Mouse (Mus musculus) erythroblast, adult 5-6 weeks (primary cell): ENCODE data around the gene Sik2. TPM values are rescaled to one million over a fixed set of nuclear protein-coding genes. Genes with fewer than 3 reads are reported as not detected.
A peak's percentile ranks its signal among the peaks of the same experiment; 100 is the strongest.

Source experiments
- ATAC-seq: replicated peaks from 2 replicates; pipeline ENCODE4 v1.8.0; 2016; ENCODE audit warnings: moderate number of reproducible peaks, mild to moderate bottlenecking, moderate TSS enrichment, inconsistent platforms; ENCODE audit not compliant: poor library complexity, low FRiP score, severe bottlenecking
- total RNA-seq, 2 experiments: library from RNA; stranded (forward) in 1 of 2; stranded (reverse) in 1 of 2; fragments of 150-400 nt in 1 of 2; fragments of 200-764, 138-1000 nt in 1 of 2; gene quantifications; 2 replicates each; pipeline versions ENCODE4 v1.2.3 to v1.2.4; 2015 to 2017; ENCODE audit warnings: low replicate concordance in 2 of 2

Gene Sik2
- total RNA-seq, 2 experiments from 2014 or later = 53.6 to 60.9 TPM

DNA sequence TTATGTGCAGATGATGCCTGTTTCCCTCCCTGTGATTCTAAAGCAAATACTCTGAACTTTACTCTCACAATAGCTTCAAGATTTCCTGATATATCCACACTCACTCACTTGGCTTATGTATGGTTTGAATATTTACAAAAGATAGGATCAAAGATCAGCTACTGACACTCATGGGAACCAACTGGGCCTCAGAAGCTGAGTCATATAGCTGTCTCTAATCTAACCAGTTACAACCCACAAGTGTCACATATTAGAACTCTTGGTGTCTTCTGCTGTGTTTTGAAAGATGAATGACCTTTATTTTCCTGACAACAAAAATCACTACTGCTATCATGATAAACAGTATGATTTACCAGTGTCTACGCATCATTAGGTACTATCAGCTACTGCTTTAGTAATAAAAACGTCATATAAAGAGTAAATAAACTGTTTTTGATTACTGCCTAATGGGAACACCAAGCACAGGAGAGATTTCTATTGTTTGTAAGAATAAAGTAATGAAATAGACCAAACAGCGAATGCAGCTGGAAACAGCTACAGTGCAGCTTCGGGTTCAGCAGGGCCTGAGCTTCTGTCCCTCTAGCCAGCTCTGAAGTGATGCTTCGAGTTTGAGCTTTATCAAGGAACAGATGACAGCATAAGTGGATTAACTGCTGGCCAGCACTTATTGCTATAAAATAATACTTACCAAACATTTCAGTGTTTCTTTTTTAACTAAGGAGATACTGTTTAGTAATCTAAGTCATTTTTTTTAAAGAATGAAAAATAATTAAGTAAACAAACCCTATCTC is 86.3 kb downstream of the Sik2 start:
- ATAC-seq = 0 out of 2 replicates have a peak, but pooled peaks have one; percentile 42

DNA sequence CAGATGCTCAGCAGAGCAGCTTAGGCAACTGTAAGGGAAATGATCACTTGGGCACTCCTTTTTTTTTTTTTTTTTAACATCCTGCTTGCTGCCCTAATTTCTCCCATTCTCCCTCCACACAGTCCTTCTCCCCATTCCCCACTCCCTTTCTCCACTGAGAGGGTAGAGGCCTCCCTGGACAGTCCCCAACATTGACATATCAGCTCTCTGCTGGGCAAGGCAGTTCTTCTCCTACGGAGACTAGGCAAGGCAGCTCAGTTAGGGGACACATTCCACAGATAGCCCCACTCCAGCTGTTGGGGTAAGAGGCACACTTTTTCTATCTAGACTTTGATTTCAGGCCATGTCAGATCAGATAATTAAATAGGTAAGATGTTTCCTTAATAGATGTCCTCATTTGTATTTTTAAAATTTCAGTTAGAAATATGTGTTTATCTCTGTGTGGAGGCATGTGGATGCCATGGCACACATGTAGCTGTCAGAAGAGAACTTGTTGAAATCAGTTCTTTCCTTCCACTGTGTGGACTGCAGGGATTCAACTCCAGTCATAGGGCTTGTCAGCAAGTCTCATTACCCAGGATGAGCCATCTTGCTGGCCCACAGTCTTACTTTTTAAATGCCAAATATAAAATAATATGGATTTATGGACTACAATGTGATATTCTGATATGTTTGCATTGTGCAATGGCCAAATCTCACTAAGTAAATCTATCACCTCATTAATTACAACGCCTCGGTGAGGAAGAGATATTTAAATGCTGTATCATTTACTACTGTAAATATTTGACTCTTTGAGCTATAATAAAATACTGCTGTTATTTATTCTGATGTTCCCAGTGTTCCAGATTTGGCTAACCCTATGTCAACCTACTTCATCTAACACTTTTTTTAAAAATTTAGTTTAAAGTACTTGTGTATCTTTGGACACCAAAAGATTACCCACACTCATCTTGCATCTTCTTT is 87.7 kb downstream of the Sik2 start:
- ATAC-seq = no peak

DNA sequence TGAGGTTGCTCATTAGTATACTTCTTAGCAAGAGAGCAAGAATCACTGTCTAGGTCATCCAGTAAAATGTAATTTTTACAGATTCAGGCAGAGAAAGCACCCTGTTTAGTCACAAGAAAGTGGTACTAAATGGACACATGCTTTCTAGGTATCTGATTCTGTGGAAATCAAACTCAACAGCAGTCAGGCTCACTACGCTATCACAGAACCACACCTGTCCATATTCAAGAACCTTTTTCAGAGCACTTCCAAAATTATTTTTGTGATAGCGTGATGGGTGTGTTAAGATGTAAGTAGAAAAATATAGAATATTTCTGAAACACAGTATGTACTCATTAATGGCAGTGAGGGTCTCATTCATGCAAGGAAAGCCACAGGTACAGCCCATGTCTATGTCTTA is 89.3 kb downstream of the Sik2 start:
- ATAC-seq = 0 out of 2 replicates have a peak, but pooled peaks have one; percentile 45

DNA sequence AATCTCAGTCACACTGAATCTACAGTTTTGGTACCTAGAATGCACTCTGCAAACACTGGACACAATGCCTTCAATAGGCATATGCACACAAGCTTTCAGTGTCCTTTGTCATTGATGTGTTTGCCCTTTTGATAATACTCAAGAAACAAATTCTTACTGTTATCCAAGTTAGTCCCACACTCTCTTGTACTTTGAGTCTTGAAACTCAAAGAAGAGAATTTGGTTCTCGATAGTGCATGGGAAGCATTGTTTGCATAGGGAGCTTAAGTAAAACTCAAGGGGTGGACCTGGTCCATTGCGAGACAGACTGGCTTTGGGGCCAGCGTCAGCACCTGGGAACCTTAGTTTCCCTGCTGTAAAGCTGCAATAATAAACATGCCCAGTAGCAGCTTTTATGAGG is 90.7 kb downstream of the Sik2 start:
- ATAC-seq = no peak

DNA sequence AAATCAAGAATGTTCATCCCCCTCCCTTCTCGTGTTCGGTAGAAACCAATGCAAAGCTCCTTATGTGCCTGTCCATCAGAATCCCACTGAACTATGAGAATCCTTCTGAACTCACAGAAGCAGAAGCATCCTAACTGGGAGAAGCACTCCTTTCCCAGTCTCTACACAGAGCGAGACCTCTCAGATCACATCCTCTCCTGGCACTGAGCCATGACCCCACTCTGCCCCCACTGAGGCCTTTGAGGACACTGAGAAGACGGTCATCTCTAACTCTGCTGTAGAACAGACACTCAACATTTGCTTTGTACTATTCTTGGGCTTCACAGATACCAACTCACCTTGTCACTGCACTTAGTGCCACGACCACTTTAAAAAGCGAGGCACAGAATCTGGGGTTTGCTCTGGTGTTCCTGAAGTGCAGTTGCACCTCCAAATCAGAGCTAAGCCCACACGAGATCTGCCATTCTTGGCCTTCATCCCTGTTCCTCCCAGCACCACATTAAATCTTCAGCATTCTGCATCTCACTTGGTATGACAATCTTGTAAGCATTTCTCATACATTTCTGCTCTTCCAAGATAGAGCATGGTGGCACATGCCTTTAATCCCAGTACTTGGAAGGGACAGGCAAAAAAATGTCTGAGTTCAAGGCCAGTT is 96.9 kb downstream of the Sik2 start:
- no peak for ATAC-seq

DNA sequence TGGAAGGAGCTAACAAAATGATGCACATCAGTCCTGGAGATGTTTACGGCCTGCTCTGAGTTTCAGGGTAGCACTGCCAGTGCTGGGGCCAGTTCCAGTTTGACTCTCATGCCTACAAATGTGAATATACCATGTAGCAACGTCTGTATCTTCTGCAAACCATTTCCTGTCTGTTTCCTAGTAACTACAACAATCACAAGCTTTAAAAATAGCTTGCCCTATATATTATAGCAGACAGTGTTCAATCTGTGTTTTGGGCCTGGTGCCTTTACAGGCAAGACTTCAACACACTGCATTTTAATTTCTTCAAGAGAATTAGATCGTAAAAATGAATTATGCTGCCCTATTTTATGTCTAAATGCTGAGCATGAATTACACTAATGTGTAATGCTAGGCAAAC is 103.6 kb downstream of the Sik2 start:
- ATAC-seq = no peak

DNA sequence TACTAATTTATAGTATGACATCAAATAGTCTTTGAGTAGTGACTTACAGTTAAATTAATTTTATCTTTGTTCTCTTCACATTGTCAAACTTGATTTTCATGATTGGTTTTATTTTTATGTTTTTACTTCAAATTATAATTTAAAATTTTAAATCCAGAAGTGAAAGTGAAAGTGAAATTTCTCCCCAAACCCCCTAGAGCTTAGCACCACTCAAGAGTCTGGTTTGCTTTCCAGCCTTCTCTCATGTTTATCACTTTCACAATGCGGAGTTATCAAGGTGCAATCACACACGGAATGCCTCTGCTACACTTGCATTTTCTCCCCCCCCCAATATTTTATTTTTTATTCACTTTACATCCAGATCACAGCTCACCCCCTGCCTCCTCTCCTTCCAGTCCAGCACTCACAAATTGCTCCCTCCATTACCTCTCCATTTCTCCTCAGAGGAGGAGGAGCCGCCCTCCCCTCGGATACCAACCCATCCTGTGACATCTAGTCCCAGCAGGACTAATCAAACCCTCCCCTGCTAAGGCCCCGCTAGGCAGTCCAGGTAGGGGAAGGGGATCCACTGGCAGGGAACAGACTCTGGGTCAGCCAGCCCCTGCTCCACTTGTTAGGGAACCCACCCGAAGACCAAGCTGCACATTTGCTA is 104.6 kb downstream of the Sik2 start:
- no peak for ATAC-seq

DNA sequence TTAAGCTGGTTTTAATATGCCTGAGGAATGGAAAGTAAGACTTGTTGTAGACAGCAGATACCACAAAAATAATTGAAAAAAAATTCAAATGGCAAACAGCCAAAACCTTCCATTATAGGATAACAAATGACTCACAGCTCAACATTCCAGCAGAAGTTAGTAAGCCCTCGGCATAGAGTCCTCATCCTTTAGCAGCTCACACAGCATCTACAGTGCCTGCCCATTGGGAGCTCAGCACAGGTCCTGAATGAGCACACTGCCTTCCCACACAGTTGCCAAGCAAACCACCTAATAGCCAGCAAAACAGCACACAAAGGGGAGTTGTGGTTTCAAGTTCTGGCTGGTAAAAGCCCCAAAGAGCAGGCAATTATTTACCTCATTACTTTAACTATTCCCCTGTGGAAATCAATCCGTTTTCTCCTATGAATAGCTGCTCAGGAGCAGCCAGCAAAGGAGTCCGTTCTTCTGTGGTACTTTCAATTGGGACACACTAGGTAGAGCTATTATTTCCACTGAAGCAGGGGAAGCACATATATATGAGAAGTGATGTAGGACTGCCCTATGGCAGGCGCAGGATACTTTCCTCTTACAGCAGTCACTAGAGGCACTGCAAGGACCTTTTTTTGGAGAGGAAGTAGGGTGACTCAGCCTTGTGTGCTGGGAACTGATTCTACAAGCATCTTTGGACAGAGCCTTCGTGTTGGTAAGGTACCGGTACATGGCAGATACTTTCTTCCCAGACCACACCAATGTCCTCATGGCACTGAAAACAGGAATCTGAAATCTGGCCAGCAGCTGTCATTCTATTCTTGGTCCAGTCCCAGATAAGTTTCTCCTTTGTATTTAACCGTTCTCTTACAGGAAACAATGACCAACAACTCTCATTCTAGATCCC is 108.6 kb downstream of the Sik2 start:
- no peak for ATAC-seq

DNA sequence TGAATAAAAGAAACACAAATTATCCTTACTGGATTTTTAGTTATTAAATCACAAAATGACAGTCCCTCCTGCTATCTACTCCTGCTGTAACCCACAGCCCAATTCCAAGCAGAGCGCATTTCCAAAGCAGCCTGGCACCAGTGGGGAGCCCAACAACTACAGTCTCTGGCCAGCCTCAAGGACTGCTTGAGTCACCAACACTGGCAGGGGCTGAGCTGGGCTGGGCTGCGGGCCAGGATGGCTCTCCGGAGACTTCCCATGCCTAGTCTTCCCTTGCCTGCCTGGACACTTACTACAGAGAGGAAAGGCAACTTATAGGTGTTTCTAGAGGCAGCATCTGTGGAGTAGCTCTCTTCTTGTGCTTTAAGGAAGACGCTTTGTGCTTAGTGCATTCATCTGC is 115.2 kb downstream of the Sik2 start:
- ATAC-seq = no peak

DNA sequence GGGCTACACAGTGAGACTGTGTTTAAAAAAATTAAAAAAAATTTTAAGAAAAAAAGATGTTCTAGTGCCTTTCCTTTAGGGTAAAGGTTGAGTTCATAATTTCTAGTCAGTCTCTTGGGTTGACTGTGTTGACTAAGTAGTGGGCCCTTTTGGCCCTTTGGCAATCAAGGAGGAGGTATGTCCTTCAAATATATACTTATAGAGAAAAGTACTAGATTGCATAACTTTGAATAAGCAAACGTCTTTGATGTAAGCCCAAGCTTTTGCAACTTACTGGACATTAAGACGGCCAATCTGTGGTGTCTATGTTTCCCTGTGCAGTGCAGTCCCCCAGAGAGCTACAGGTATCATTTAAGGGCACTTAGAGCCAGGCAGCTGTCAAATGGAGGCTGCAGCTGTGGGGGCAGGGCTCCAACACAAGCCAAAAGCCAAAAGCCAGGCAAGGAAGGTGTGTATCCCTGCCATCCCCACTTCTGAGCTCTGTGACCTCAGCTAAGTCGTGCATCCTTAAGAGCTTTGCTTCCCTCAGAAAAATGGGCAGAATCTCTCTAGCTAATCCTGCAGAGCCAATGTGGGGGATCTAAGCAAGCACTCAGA is 118.3 kb downstream of the Sik2 start:
- no peak for ATAC-seq

DNA sequence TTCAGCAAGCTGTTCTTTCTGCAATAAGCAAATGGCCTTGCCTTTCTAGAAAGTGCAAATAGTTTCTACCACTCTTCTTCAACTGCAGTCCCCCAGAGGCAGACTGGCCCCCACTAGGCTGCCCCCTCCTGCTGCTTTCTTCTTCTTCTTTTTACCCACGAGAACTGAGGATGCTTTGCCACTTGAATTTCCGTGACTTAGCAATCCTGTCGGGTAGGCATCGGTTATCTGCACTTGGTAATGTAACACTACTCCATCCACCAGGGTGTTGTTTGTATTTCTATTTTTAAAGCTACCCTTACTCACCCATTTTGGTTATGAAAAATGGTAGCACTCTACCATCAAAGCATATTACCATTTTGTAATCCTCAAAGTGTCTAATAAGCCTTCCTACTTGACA is 118.9 kb downstream of the Sik2 start:
- ATAC-seq = no peak

DNA sequence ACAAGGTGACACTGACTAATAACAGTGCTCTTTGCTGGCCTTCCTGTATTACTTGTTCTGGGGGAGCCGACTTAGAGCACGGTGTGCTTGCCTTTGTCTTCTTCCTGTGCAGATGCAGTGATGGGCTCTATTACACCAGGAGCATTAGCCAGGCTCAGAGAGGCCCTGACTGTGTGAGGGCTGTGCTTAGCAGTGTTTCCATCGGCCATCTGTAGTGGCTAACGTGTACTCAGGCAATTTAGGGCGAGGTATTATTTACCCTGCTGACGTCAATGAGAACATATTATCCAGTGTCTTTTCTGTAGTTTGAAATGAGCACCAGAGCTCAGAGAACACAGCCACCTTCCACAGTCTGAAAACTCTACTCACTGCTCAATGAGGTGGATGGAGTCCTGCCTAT is 119.7 kb downstream of the Sik2 start:
- no peak for ATAC-seq

DNA sequence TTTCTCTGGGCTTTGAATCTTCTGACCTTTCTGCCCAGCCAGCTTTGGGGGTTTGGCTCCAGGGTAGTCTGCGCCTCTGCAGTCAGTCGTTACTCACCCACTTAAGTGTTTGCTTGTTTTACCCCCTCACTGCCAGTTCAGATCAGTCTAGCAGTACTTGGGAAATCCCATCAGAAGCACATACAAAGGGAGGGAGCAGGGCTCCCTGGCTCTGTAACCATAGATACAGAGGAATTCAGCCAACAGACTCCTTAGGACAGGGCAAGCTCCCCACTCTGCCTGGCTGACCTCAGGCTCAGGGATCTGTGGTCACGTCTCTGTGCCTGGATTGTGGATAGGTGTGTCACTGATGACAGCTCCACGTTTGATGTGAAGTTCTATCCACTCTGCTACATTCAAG is 121.5 kb downstream of the Sik2 start:
- ATAC-seq = no peak

DNA sequence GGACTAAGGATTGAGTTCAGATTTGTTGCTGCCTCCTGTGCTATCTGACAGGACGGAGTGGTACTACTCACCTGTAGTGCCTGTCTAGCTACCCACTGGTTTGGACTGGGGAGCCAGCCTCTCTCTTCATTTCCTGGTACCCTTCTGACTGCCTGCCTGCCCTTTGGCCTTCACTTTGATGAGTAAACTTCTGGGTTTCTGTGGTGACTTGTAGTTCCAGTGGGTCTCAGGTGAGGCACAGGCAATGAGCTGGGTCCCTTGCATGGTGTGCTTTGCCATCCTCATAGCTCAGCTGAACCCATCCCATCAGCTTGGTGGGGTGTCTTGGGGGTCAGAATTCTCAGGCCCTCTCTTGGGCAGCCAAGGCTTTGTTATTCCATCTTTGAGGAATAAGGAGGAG is 122.0 kb downstream of the Sik2 start:
- no peak for ATAC-seq

DNA sequence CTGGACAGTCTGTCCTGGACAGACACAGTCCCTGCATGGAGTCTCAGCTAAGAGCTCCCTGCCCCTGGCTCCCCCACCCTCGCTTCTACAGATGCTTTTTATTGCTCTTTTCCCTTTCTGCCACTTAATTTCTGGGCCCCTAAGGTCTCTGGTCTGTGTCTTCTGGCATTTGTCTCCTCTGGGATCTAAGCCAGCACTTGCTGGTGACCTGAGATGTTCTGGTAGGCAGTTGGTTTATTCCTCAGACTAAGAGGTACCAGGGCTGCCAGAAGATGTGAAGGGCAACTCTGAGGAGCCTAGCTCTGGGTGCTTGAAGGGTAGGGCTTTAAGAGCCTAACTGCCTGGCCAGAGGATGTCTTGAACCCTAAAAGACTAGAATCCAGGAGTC is 123.3 kb downstream of the Sik2 start:
- 0 out of 2 replicates have a peak, but pooled peaks have one; percentile 31 for ATAC-seq

DNA sequence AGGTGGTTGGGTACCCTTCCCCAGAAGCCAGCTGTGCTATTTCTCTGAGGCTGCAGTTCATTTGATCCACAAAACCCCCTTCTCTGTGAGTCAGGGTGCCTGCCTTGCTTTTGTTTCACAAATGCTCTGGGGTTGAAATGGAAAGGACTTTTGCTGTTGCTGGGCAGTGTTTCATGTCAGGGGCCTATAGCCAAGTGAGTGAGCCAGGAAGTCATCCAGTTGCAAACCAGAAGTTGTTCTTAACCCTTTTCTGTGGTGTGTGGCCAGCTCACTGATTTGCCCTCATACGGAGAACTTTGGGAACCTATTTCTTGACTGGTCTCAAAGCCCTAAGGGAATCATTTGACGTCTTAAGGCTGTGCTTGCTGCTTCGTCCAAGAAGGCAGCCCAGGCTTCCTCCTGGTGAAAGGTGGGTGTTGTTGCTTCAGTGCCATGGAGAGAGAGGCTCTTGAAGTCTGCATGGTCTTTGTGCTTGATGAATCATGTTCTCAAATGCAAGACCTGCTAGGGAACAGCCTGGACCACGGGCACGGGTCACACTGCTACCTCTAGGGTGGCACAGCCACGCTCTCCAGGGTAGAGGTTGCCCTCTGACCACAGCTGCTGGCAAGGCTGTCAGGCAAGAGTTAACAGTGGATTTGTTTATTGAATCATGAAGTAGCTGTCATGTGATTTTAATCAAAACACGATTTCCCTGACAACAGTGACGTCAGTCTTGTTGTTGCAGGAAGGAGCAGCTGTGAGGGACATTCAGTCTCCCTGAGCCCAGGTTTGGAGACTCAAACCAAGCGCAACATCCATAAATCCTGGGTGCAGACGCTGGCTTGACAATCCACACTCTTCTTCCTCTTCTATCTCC is 123.9 kb downstream of the Sik2 start:
- ATAC-seq = no peak

DNA sequence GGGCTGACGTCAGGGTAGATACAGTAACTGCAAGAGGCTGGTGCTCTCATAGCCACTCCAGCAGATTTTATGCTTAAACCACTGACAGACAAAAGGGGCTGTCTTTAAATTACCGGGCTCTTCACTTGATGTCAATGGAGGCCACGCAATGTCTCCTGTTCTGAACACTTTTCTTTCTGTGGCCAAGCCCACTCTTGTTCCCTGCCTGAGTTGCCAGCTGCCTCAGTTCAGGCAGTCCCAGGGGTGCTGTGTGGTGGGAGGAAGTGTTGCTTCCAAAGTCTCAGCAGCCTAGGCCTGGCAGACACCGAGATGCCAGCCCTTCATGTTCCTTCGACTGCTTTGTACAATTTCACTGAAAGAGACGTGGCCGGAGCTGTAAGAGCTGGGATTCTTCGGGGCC is 124.8 kb downstream of the Sik2 start:
- no peak for ATAC-seq

DNA sequence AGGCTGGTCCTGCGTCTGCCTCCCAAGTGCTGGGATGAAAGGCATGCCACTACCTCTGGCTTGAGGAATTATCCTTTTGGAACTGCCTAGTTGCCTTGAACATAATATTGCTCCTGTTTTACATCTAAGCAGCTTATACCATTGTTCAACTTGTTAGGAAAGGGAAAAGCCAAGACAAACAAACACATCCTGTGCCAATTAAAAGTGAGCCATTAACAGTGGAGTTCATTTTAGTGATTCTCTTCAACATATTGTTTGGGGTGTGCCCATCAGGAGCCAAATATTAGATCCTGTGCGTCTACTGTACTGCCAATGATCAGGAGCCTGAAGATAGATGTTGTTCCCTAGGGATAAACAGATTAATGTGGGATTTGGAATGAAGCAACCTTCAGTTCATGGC is 126.7 kb downstream of the Sik2 start:
- no peak for ATAC-seq
